Mouse (Mus musculus) ovary, adult 10 weeks (tissue): ENCODE data around the gene AI837181. TPM values are rescaled to one million over a fixed set of nuclear protein-coding genes. Genes with fewer than 3 reads are reported as not detected.

Experiments used
- polyA plus RNA-seq: library from polyadenylated mRNA; stranded (reverse); fragments of 350-450 nt; fragmentation: Illumina TruSeq; extraction: RNeasy Lipid Tissue Mini Kit (QIAGEN cat#74804); gene quantifications from one replicate; pipeline ENCODE4 v1.2.3, GENCODE M21; 2014

AI837181 gene
- polyA plus RNA-seq = not detected

DNA sequence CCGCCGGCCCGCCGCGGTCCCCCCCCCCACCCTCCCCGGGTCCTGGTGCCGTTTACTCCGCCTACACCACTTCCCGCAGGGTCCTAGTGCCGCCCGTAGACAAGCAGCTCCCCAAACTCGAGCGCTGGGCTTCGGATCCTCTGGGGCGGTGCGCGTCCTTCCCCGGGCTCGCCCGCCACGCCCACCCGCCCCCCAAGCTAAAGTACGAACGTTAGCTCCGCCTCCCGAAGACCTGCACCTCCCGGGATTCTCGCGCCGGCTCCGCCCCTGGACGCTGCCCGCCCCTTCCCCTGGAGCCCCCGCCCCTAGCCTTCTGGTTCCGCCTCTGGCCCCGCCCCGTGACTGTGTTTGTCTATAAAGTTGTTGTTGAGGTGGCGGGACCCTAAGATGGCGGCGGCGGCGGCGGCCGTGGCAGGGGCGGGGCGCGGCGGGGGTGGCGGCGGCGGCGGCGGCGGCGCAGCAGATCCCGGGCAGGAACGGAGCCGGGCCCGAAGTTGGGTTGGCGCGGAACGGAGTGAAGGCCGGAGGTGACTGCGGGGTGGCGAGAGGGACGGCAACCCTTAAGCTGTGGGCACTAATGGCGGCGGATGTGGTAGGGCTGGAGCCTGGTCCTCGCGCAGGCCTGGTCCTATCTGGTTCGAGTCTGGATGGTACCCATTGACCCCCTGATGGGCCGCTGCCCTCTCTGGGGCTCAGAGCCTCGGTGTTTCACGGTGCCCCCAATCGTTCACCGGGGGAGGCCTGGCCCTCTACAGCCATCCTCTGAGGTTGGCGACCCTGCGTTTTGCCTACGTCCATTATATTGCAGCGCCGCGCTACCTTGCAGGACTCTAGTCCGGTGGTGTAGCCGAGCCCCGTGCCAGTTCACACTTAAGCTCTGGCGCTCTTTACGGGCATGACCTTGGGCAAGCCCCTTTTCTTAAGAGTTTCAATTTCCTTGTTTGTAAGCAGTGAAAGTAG lies at the start of gene AI837181, which contains the start of gene Drap1:
Gene AI837181, plus strand, starts transcription at position 363 of the 960 bp plus-strand sequence.
Gene Drap1, minus strand, starts transcription at position 198 of the 960 bp plus-strand sequence.

DNA sequence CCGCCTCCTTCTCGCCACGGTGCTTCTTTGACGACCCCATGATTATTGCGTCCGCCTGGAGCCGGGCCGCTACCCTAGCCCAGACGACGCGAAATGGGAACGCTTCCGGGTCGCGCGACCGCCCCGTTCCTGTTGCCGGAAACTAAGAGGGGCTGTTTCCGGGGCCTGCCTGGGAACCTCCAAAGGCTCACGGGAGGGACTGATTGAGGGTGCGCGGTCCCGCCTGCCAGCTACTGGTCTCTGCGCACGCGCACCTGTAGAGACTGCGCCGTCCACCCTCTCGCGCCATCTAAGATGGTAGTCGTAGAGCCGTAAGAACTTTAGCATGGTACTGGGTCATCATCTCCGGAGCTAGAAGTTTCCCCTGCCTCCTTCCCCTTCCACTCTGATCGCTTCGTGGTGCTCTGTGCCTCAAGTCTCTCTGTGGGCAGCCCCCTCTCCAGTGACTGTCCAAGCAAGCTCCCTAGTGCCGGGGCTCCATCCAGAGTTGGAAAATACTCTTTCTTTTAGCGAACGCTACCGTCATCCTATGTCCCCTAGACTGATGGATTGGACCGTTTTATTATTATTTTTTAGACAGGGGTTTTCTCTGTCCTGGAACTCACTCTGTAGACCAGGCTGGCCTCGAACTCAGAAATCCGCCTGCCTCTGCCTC lies 36.2 kb upstream of the AI837181 start, which contains the start of gene Sart1:
Gene Sart1, minus strand, starts transcription at position 116 of the 655 bp plus-strand sequence.

DNA sequence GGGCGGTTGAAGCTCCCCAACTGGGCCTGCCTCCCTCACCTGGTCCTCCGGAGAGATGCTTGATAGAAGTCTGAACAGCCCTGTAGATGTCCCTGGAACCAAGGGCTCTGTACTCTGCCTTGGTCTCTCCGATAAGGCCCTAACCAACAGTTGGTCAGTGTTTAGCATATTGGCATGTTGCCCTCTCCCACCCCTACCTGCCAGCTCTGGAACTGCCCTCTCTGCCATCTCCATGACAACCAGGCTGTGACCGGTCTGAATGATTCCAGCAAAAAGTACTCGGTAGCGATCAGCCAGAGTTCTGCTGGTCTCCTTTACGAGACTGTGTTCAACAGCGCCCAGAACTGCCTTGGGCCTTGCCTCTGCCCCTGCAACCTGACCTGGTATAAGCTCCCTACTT lies 22.7 kb upstream of the AI837181 start, which contains the start of gene Tsga10ip:
Gene Tsga10ip, minus strand, starts transcription at position 234 of the 400 bp plus-strand sequence.

DNA sequence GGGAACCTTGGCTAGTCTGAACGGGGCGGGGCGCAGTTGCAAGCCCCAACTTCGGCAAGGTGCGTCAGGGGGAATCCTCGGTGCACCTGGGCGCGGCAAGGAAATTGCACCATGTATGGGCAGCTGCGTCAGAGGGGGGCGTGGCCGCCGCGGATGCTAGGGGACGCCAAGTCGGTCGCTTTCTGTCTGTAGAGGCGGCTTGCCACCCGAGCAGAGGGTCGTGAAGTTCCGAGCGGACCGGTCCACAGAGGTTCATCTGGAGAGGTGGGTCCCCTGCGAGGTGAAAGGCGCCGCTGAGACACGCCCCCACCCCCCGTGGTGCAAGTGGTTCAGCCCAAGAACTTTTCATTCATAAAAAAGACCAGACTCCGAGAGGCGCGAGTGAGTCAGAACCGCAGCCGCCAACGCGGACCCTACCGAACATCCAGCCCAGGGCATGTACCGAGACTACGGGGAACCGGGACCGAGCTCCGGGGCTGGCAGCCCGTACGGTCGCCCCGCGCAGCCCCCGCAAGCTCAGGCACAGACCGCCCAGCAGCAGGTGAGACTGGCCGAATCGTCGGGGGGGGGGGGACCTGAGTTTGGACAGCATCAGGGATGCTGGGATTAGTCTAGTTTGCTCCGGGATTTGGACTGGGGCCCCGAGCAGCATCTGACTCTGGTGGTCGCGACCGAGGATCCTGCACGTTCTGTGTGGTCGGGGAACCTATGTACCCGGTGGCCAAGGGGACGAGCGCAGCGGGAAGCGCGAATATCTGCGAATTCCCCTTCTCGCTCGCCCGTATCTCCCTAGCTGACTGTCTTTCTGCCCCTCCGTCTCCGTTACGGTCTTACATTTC lies 22.8 kb downstream of the AI837181 start, which contains the start of gene Fosl1:
Gene Fosl1, plus strand, starts transcription at position 33 of the 839 bp plus-strand sequence.

DNA sequence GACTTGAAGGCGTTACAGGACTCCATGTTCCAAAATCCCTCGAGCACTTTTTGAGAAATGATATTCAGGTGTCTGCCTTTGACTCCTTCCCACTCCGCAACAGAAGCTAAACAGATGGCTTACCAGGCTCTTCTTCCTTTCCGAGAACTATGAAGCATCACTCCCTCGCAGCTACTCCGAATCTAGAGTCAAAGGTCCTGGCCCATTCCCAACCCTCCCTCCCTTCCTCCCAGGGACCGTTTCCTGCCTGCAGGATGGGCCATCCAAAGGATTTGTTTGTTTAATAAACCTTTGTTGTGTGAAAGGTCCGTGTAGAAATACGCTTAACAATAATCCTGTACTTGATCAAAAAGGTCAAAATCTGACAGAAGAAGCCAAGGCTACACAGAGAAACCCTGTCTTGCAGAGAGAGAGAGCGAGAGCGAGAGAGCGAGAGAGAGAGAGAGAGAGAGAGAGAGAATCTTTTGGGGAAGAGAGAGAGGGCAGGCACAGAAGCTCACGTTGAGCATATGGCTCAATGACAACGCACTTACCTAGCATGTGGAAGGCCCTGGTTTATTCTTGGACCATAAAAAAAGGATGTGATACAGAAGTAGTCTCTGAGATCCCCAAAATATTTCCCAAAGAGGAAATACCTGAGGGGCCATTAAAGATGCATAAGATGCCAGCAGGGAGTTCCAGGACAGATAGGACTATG lies 33.0 kb downstream of the AI837181 start, which contains the start of gene Ccdc85b:
Gene Ccdc85b, minus strand, starts transcription at position 149 of the 697 bp plus-strand sequence.

DNA sequence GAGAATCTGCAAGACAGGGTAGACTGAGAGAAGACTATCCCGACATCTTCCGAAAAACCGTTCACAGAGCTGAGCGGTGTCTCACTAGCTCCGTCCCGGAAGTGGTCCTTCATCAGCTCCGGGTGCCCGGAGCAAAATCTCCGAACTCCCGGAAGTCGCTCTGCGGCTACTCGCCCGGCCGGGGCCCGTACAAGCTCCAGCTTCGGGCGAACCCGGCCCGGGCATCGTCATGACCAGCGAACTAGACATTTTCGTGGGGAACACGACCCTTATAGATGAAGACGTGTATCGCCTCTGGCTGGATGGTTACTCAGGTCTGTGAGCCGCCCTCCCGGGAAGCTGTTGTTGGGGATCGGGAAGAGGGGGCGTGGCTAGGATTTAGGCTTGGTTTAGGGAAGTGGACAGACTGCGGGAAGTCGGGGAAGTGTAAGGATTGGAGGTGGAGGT lies 35.5 kb downstream of the AI837181 start, which contains the start of gene Fibp:
Gene Fibp, plus strand, starts transcription at position 151 of the 447 bp plus-strand sequence.

DNA sequence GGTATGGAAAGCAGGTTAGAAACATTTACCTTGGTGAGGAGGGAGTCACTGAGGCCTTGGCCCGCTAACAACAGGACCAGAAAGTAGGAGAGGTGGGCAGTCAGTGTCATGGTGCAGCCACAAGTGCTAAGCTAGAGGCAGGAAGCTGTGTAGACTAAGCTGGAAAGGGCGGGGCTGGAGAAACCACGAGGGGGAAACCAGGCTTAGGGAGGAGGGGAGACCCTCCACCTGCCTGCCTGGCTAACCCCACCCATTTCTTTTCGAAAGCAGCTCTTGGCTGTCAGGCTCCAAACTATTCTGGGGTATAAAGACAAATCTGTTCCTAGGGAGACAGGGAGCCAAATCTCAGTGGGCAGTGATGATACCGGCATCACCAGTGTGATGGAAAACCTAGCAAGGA lies 43.4 kb downstream of the AI837181 start, which contains the start of gene Ctsw:
Gene Ctsw, minus strand, starts transcription at position 134 of the 400 bp plus-strand sequence.

DNA sequence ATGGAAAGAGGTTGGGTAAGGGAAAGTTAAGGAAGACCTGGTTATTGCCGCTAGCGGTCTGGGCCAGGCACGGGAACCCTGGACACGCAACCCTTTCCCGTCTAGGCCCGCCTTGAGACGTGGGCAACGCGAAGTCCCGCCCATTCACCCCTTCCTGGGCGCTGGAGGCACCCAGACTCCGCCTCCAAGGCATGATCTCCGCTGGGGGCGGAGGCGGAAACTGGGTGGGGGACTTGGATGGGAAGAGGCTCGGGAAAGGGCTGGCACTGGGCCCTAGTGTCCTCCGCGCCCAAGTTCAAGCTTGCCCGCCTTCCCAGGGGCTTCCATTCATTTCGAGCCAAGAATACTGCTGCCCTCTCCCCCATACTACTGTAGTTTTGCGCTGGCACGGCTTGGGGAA lies 48.8 kb downstream of the AI837181 start, which contains the start of gene Efemp2:
Gene Efemp2, plus strand, starts transcription at position 235 of the 400 bp plus-strand sequence.

Other genes starting within 250 kb of the AI837181 start
- 11.4 TPM for gene Pacs1, start 152.0 kb upstream of the AI837181 start, polyA plus RNA-seq
- 46.0 TPM for gene Sf3b2, start 129.7 kb upstream of the AI837181 start, polyA plus RNA-seq
- not detected for gene Gal3st3, start 126.8 kb upstream of the AI837181 start, polyA plus RNA-seq
- not detected for gene Catsper1, start 89.4 kb upstream of the AI837181 start, polyA plus RNA-seq
- gene Cst6, start 75.6 kb upstream of the AI837181 start, polyA plus RNA-seq = not detected
- 12.7 TPM for gene Eif1ad, start 58.4 kb upstream of the AI837181 start, polyA plus RNA-seq
- 9.0 TPM for gene Banf1, start 58.0 kb upstream of the AI837181 start, polyA plus RNA-seq
- 2.5 TPM for gene Sart1, start 36.4 kb upstream of the AI837181 start, polyA plus RNA-seq
- not detected for gene Tsga10ip, start 22.6 kb upstream of the AI837181 start, polyA plus RNA-seq
- gene Drap1, start 165 bp upstream of the AI837181 start, polyA plus RNA-seq = 5.8 TPM
- gene Fosl1, start 22.4 kb downstream of the AI837181 start, polyA plus RNA-seq = not detected
- 1.5 TPM for gene Ccdc85b, start 32.8 kb downstream of the AI837181 start, polyA plus RNA-seq
- gene Fibp, start 35.5 kb downstream of the AI837181 start, polyA plus RNA-seq = 2.3 TPM
- not detected for gene Ctsw, start 43.4 kb downstream of the AI837181 start, polyA plus RNA-seq
- gene Efemp2, start 48.8 kb downstream of the AI837181 start, polyA plus RNA-seq = 2.1 TPM
- 1.6 TPM for gene Mus81, start 63.3 kb downstream of the AI837181 start, polyA plus RNA-seq
- 190 TPM for gene Cfl1, start 65.3 kb downstream of the AI837181 start, polyA plus RNA-seq
- gene 1700020D05Rik, start 78.6 kb downstream of the AI837181 start, polyA plus RNA-seq = not detected
- gene Snx32, start 85.4 kb downstream of the AI837181 start, polyA plus RNA-seq = not detected
- 0.20 TPM for gene Ovol1, start 135.5 kb downstream of the AI837181 start, polyA plus RNA-seq
- not detected for gene Ap5b1, start 142.9 kb downstream of the AI837181 start, polyA plus RNA-seq
- 1.2 TPM for gene Rnaseh2c, start 176.7 kb downstream of the AI837181 start, polyA plus RNA-seq
- gene Kat5, start 185.1 kb downstream of the AI837181 start, polyA plus RNA-seq = 31.8 TPM
- gene Rela, start 212.3 kb downstream of the AI837181 start, polyA plus RNA-seq = 1.3 TPM
- 2.2 TPM for gene Sipa1, start 238.6 kb downstream of the AI837181 start, polyA plus RNA-seq